Mouse (Mus musculus) olfactory bulb, adult 2 months (tissue): ENCODE data around the gene Ppfibp2. TPM values are rescaled to one million over a fixed set of nuclear protein-coding genes. Genes with fewer than 3 reads are reported as not detected.

ENCODE experiments used
- H3K27ac ChIP-seq: fragments of 200-500 bp; 2 replicates; pipeline ENCODE4 v1.5.1; 2012; ENCODE audit warnings: low read depth, low read length; ENCODE audit not compliant: insufficient read depth
- H3K4me1 ChIP-seq: fragments of 200-500 bp; 2 replicates; pipeline ENCODE4 v1.6.1; 2012; ENCODE audit warnings: low read length; ENCODE audit not compliant: control insufficient read depth, insufficient read depth
- H3K4me3 ChIP-seq: fragments of 200-500 bp; 2 replicates; pipeline ENCODE4 v1.5.1; 2012; ENCODE audit warnings: mild to moderate bottlenecking, low read depth, low read length, moderate library complexity; ENCODE audit not compliant: insufficient read depth
- CTCF ChIP-seq: fragments of 200-500 bp; IDR thresholded peaks from 2 replicates; pipeline ENCODE4 v1.5.1; 2012; ENCODE audit warnings: low read depth, mild to moderate bottlenecking, low read length, moderate library complexity; ENCODE audit not compliant: insufficient read depth
- POLR2A ChIP-seq: fragments of 200-500 bp; IDR thresholded peaks from 2 replicates; pipeline ENCODE4 v1.6.1; 2012; ENCODE audit warnings: mild to moderate bottlenecking, low read depth, low read length, moderate library complexity; ENCODE audit not compliant: insufficient read depth
- WGBS: fragments of 180-500 bp; shearing (Covaris S2); methylation state at CpG from one replicate; pipeline ENCODE4 v1.1.7; 2018; 5-methylcytosine and 5-hydroxymethylcytosine counted together
- polyA plus RNA-seq: library from polyadenylated mRNA; stranded (reverse); fragments of >200 nt; gene quantifications from 2 replicates; pipeline ENCODE4 v1.2.4, GENCODE M21; 2012; ENCODE audit warnings: low replicate concordance; ENCODE audit not compliant: missing spikeins, insufficient read depth, insufficient read length

Gene Ppfibp2
- polyA plus RNA-seq, 1 experiment = not detected

DNA sequence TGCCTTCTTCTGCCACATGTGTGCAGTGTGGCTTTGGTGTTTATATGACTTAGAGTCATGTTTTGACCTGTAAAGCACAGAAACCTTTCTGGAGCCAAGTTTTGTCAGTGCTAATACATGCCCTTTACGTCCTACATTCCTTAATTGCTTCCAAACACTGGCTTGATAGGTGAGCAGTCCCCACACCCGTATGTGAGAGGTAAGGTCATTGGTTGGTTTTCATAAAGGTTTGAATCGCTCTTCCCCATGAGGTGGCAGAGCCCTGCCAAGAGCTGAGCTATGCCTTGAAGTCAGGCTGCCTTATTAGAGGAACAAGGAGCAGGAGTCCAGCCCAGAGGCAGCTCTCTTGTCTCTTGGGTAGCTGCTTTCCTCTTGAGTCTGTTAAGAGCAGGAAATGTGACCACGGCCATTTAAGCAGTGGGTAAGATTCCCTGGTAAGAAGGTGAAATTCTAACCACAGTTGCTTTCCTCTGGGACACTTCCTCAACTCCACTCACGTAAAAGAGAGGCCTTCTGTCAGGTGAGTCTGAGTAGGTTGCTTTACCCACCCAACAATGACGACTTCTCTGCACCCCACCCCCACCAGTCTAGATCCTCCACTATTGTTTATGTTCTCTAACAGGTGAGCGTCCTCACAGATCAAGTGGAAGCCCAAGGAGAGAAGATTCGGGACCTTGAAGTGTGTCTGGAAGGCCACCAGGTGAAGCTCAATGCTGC is 90.4 kb downstream of the Ppfibp2 start:
- Histone ChIP-seq H3K4me1 (0 out of 2 replicates have a peak, but pooled peaks cover 2% of the 10 kb centered on the region), H3K4me3 (no peak overlapping the region), H3K27ac (no peak overlapping the region)
- 89% methylated on average over 8 of the region's 8 CpGs for WGBS
- TF ChIP-seq CTCF (no peak), POLR2A (no peak)

GRCm38 (mm10) chr7:107685955-107686285 is 90.9 kb downstream of the Ppfibp2 start:
- H3K27ac ChIP-seq = no peak overlapping the region
- 94% methylated on average over 7 of the region's 7 CpGs for WGBS
- H3K4me1 ChIP-seq = peaks cover 4% of the 10 kb centered on the region; the same call in 1 of the 2 replicates
- TF ChIP-seq CTCF (no peak), POLR2A (no peak)
- no peak overlapping the region for H3K4me3 ChIP-seq

- Histone ChIP-seq H3K27ac (no peak overlapping the region), H3K4me3 (no peak overlapping the region)
Observed at GRCm38 (mm10) chr7:107687412-107687811, 92.4 kb downstream of the Ppfibp2 start.

GRCm38 (mm10) chr7:107688040-107688439 is 93.0 kb downstream of the Ppfibp2 start:
- Histone ChIP-seq H3K4me3 (no peak overlapping the region), H3K4me1 (peaks cover 4% of the 10 kb centered on the region; the same call in 1 of the 2 replicates), H3K27ac (no peak overlapping the region)
- TF ChIP-seq CTCF (no peak), POLR2A (no peak)
- WGBS = 79% methylated on average over 4 of the region's 4 CpGs

More at GRCm38 (mm10) chr7:107687412-107687811, 92.4 kb downstream of the Ppfibp2 start:
- WGBS = 42% methylated on average over 3 of the region's 3 CpGs
- peaks cover 4% of the 10 kb centered on the region; the same call in 1 of the 2 replicates for H3K4me1 ChIP-seq
- no peak for TF ChIP-seq CTCF

DNA sequence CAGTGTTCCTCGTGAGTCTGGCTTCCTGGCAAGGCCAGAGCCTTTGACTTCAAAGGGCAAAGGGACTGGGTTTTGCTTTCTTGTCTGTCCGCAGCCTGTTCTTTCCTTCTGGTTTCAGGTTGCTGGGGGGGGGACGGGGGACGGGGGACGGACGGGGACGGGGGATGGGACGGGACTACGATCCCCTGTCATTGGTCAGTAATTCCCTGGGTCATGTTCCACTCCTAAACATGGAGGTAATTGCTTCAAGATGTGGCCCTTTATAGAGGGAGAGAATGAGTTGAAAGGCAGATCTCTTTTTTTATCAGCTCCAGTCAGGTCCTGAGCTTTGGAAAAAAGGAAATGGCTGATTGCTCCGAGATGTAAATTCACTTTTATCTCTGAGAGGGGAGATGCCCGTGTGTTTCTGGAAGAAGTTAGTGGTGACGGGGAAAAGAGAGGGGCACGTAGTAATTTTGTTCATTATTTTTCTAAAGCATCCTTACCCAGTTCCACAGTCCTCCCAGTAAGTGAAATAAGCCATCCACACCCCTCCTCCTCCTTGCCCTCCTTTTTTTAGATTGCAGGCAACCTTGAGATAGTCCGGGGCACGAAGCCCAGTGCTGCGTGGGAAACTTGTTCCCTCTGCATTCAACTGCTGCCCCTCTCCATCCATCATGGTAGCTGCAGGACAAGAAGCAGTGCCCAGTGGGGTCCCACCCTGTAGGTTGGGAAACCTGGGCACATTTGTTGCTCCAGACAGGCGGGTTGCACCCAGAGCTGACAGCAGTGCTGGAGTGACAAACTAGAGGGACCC is 95.6 kb downstream of the Ppfibp2 start:
- Histone ChIP-seq H3K4me3 (no peak overlapping the region), H3K27ac (no peak overlapping the region), H3K4me1 (peaks cover 4% of the 10 kb centered on the region; the same call in 1 of the 2 replicates)
- no peak for TF ChIP-seq CTCF
- TF ChIP-seq POLR2A = no peak
- 42% methylated on average over 17 of the region's 17 CpGs for WGBS

- Histone ChIP-seq H3K4me3 (no peak overlapping the region), H3K27ac (no peak overlapping the region), H3K4me1 (peaks cover 4% of the 10 kb centered on the region; the same call in 1 of the 2 replicates)
- WGBS = 62% methylated on average over 6 of the region's 6 CpGs
- no peak for TF ChIP-seq POLR2A
- no peak for TF ChIP-seq CTCF
Observed at GRCm38 (mm10) chr7:107691493-107691892, 96.5 kb downstream of the Ppfibp2 start.

- WGBS = 52% methylated on average over 10 of the region's 10 CpGs
- Histone ChIP-seq H3K4me1 (peaks cover 4% of the 10 kb centered on the region; the same call in 1 of the 2 replicates), H3K4me3 (no peak overlapping the region), H3K27ac (no peak overlapping the region)
- TF ChIP-seq CTCF (no peak), POLR2A (no peak)
Observed at GRCm38 (mm10) chr7:107694254-107694947, 99.4 kb downstream of the Ppfibp2 start.

DNA sequence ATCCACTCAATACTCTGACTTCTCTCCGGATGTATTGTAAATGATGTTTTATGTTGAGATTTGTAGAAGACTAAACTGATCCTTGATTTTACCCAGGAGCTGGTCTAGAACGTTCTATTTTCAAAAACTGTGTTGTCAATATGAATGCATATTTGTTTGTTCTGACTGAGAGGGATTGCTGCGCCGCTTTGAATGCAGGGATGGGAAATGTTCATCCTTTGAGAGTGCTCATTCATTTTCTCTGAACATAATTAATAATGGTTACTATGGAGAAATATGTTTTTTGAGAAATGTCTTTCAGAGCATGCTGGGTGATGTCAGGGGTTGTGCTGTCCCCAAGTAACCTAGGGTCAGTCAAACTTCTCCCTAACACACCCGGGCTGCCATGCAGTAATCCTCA is 102.1 kb downstream of the Ppfibp2 start:
- 95% methylated on average over 5 of the region's 5 CpGs for WGBS
- TF ChIP-seq CTCF (no peak), POLR2A (no peak)

More for the DNA sequence above, 102.1 kb downstream of the Ppfibp2 start:
- no peaks in the 10 kb centered on the region for H3K4me1 ChIP-seq
- no peak overlapping the region for H3K27ac ChIP-seq
- H3K4me3 ChIP-seq = no peak overlapping the region
